Mouse (Mus musculus): ENCODE results near the gene Derl3.

DNA sequence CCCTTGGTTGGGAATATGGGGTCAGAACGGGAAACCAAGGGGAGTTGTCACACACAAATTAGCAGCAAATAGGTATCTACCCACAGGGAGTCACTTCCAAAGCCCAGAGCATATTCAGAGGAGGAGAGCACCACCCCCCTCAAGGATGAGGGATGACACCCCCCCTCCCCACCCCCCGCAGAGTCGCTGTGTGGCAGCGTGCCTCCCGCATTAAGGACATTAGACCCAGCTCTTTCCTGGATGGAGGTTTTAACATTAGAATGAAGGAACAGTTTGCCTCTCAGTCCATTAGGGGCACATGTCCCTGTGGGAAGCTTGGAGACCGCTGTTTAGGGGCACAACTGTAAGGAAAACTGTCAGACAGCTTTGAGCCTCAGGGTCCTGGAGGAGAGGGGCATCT is 42.1 kb upstream of the Derl3 start:
- no peak for TF ChIP-seq GABPA (IDR thresholded peaks at IDR 0.05; ENCODE audit: insufficient replicate concordance, low read depth, low read length)
- no peak for TF ChIP-seq ELF1 (IDR thresholded peaks at IDR 0.05; ENCODE audit: low read depth, low read length)
- no peak for TF ChIP-seq USF1 (IDR thresholded peaks at IDR 0.05; ENCODE audit: low read depth, low read length)
- no peak for TF ChIP-seq CTCF (conservative IDR thresholded peaks at IDR 0.05 in 1 of 2, IDR thresholded peaks at IDR 0.05 in 1 of 2; ENCODE audit: low read depth in 2 of 2, low read length in 2 of 2)
- TF ChIP-seq POLR2A (IDR thresholded peaks at IDR 0.05; ENCODE audit: low read depth, low read length): no peak
- TF ChIP-seq ZMIZ1 (IDR thresholded peaks at IDR 0.05; ENCODE audit: low read depth, low read length): no peak
- TF ChIP-seq CHD2 (IDR thresholded peaks at IDR 0.05; ENCODE audit: low read length): no peak
- no peak for TF ChIP-seq SMC3 (IDR thresholded peaks at IDR 0.05; ENCODE audit: low read depth, low read length)

Data from CH12.LX (cell line).